Mouse (Mus musculus) right cerebral cortex, postnatal 4 days (tissue): ENCODE measurements at regions not wholly inside any gene's neighbourhood (a gene's known extent, or its start where the extent isn't known, plus 50 kb on each side); places are given as distances from the start of the nearest gene placed in this dataset.
A peak's percentile ranks its signal among the peaks of the same experiment; 100 is the strongest.

ENCODE experiments used
- DNase-seq: peaks from one replicate; pipeline ENCODE4 v3.0.0-alpha.2; 2022

- DNase-seq = no peak
Observed at GRCm38 (mm10) chr13:102526621-102527140, 166.7 kb upstream of the Cd180 start.

- DNase-seq = peak; percentile 23
Observed at GRCm38 (mm10) chr13:102533784-102534183, 159.6 kb upstream of the Cd180 start.

GRCm38 (mm10) chr13:102537424-102538242 lies 155.7 kb upstream of the Cd180 start:
- DNase-seq = peak; percentile 22

- DNase-seq = no peak
Observed at GRCm38 (mm10) chr13:102540436-102540835, 152.9 kb upstream of the Cd180 start.

- DNase-seq = no peak
Observed at GRCm38 (mm10) chr13:102544359-102545165, 148.8 kb upstream of the Cd180 start.

- DNase-seq = no peak
Observed at GRCm38 (mm10) chr13:102545845-102546615, 147.3 kb upstream of the Cd180 start.

GRCm38 (mm10) chr13:102548252-102548651 lies 145.1 kb upstream of the Cd180 start:
- DNase-seq = no peak

- DNase-seq = no peak
Observed at GRCm38 (mm10) chr13:102566846-102567572, 126.3 kb upstream of the Cd180 start.

- DNase-seq = no peak
Observed at GRCm38 (mm10) chr13:102569580-102569979, 123.8 kb upstream of the Cd180 start.

GRCm38 (mm10) chr13:102570286-102570685 lies 123.1 kb upstream of the Cd180 start:
- DNase-seq = no peak

- peak; percentile 25 for DNase-seq
Observed at GRCm38 (mm10) chr13:102573286-102573921, 120.0 kb upstream of the Cd180 start.

- DNase-seq = no peak
Observed at GRCm38 (mm10) chr13:102576871-102577662, 116.3 kb upstream of the Cd180 start.

- no peak for DNase-seq
Observed at GRCm38 (mm10) chr13:102578811-102579210, 114.5 kb upstream of the Cd180 start.

- DNase-seq = no peak
Observed at GRCm38 (mm10) chr13:102579638-102580037, 113.7 kb upstream of the Cd180 start.

- no peak for DNase-seq
Observed at GRCm38 (mm10) chr13:102583984-102584645, 109.2 kb upstream of the Cd180 start.

- no peak for DNase-seq
Observed at GRCm38 (mm10) chr13:102586215-102586614, 107.1 kb upstream of the Cd180 start.

- peak; percentile 6 for DNase-seq
Observed at GRCm38 (mm10) chr13:102589680-102590435, 103.5 kb upstream of the Cd180 start.

- DNase-seq = no peak
Observed at GRCm38 (mm10) chr13:102591803-102592537, 101.4 kb upstream of the Cd180 start.
